Mouse (Mus musculus) fibroblast of lung, adult 2 months (primary cell): ENCODE results near the gene Tmem200a.
"Not testable (repeated sequence)": the region's sequence is repeated elsewhere in the genome, so short reads cannot be mapped to it uniquely, and the experiment has no call there.

Source experiments
- DNase-seq: peaks from one replicate; pipeline ENCODE4 v3.0.0-alpha.2; 2011; ENCODE audit warnings: low read depth

The Tmem200a gene

DNA sequence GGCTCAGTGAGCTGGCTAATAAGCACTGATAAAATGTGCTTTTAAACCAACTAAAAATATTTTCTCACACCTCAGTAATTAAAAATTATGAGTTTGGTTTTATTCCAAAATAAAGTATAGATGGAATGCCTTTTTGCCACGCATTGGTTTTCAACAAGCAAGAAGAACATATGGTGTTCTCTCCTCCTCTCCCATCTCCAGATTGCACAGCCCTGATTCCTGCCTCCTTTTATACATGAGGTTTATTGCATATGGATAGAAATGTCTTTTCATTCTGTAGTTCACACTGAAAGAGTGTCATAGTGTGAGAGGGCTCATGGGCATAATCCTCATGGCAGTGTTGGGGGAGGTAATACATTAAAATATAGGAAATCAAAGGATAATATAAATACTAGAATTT lies 96.2 kb downstream of the Tmem200a start:
- no peak for DNase-seq

DNA sequence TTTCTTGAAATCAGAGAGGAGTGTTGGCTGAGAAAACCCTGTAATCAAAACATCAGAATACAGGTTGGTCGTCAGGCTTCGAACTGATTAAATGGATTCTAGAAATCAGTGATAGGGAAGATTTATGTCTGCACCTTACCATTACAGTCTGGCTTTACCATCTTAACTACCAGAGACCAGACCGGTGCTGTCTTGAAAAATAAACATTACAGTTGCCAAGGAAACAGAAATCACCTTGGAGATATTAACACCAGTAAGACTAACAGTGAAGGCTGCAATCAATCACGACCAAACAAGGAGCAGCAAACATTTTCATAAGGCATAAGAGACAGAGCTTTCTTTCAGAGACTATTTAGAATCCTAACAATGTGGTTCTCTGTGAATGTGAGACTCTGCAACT lies 116.0 kb downstream of the Tmem200a start:
- DNase-seq, result no peak

DNA sequence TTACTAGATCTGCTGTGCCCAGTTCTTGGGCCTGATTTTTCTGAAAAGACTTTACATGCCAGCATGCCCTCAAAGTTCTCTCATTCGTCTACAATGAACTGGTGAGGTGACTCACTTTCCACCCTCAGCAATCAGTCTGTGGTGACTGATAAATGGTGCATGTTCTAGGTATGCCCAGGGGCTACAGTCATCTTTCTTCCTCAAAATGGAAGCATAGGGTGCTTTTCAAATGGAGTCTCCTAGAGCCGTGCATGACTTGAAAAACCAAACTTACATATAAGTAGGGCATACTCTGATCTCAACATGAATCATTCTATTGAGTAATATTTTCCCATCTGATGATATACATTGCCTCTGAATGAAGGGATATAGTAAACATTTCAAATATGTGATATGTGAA lies 117.8 kb downstream of the Tmem200a start:
- DNase-seq, result no peak

DNA sequence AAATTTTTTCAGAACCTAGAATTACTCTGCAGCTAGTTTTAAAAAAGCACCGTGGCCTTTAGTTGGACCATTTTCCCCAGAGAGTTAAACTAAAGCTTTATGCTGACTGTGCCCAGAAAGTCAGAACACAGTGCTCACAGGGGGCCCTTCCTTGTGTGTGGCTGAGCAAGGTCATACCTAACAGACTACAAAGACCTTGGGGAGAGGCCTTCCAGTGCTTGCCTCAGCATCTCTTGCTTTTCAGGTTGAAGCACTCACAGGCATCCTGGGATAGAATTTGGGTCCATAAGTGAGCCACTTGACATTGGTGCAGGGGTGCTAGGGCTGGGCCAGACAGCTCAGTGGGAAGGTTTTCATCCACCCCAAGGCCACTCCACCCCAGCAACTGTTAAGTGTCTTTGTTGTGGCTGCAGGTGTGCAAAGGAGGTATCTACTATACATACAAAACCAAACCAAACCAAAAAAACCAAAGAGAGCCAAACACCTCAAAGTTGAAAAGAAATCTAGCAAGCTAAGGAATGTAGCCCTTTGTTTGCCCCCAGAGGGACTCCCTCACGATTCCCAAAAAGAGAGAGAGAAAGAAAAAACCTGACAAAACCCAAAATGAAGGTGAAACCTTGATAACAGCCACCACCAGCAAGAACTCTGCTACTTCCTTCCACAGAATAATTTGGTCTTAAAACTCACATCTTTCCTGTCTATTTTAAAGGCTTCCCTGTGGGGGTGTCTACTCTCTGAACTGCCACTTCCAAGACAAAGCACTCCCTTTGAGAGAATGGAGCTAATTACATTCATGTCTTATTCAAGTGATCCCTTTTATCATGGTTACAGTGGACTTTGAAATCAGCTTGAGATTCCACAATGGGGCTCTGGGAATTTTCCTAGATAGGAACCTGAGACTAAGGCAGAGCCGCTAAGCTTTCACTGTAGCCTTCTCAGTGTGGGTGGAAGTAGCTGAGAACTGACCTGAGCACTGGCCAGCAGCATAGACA lies 119.8 kb downstream of the Tmem200a start:
- no peak for DNase-seq

DNA sequence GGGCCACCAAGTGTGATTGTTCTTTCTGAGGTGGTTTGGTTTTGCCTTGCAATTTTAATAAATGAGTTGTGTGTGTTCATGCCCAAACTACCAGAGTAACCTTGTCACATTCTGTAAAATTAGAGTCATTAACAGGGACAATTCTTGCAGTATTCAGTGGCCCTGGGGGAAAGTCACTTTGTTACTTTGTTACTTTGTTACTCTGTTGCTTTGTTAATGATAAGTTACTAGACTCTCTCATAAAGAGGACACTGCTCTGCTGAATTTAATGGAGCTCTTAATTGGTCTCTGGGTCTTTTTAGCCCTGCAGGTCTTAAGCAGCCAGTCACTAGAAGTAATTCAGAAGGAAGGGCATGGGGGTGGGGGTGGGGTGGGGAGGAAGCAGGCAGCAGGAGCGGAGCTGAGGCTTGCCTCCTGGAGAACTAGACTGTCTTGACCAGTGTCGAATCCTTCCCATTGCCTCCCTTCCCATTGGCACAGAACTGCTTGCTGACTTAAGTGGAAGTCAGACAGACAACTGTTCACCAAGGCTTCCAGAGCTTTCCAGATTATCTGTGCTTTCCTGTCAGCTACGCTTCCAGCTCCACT lies 124.1 kb downstream of the Tmem200a start:
- DNase-seq, result no peak

DNA sequence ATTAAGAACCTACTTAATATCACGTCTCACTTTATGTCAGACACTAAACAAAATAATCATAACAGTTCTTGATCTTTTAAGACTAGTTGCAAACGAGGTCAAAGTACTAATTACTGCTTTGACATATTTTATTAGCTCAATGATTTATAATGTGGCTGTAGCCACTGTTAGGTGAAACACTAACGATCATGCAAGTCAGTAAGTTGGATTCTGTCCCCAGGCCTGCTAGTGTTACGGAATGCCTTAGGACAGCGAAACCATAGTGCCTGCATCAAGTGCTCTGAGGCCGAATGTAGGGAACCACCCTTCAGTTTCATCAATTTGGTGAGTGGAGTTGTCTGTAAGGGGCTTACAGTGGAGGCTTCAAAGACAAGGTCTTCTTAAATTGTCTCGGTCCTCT lies 126.0 kb downstream of the Tmem200a start:
- no peak for DNase-seq

DNA sequence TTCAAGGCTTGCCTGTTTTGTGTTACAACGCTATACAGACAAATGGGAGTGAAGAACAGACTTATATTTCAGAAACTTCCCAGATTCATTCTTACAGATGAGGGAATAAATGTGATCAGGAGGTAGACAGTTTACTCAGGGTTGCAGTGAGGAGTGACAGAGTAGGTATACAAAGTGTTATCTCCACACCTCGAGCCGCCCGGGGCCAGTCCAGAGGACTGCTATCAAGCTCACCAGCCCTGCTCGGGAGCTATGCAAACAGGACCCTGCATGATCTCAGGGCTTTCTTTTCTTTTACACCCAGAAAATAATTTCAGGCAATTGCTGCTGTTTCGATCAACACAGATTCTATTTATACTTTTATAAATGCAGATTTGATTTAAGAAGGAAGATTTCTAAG lies 126.7 kb downstream of the Tmem200a start:
- DNase-seq, result no peak

DNA sequence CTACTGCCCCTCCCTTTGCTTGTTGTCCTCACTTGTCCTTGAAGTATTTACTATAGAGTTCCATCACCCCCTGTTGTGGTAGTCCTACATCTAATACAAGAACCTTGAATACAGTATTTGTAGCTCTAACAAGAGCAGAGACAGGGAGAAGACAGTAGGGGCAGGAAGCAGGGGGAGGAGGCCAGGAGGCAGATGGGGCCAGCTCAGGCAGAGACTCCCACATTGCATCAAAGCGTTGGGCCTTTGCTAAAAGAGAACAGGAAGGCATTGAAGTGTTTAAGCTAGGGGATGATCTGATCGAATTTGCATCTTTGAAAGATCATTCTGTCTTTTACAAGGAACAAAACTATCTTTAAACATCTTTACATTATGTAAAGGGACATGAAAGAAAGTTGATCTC lies 133.0 kb downstream of the Tmem200a start:
- no peak for DNase-seq

DNA sequence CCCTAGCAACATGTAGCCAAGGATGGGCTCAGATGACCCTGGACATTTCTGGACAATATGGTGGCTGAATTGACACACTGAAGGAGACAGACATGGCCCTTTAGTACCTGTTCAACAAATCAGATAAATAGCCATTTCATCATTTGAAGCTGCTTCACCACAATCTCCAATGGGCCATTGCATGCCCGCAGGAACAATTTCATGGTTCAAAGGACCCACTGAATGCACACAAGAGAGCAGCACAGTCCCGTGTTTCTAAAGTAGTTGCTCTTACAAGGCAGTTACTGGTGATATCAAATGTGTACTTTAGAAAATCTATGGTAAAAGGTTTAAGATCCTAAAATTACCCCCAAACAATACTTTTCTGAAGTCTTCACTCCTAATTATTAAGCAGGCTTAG lies 134.2 kb downstream of the Tmem200a start:
- DNase-seq, result no peak

DNA sequence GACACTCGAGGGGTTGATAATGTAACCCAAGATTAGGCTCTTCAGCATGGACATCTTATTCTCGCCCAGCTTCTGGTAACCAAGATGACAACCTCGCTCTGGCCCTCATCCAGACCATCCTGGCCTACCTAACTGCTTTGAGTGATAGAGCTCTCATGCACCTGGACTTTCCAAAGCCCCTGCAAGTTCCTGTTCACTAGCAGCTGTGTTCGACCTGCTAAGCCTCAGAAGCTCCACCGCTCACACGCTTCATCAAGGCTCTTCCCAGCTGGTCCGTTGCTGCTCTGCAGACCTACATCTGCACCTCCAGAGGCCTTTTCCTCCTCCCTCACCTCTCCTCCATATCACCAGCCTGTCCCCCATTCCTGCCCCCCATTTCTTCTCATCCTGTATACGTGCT lies 147.1 kb downstream of the Tmem200a start:
- DNase-seq, result no peak

DNA sequence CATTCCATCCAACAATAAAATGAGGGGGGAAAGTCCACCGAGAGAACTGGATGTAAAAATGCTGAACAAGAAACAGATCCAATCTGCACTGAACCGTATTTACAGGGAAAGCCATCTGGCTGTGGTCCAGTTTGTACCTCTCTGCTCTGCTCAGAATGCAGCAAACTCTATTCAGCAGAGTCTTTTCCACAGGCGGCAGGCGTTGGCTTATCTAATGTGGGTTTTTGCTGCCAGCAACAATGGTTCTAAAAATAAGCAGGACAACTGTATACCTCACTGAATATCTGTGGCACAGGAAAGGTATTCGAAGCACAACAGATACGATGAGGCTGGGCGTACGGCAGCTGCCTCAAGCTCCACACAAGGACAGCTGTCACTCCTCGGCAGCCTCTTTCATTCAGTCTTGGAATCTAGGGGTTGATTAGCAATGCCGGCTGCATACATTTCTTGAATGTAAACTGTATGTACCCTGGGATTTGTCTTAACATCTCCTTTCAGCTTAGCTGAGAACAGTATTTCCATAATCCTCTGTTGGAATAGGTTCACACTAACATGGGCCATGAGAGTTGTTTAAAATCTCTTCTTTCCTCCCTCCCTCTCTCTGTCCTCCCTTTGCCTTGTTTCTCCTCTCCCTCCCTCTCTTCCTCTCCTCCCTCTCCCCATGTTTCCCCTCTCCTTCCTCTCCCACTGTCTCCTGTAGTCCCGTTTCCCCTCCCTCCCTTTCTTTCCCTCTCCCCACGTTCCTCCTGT lies 149.3 kb downstream of the Tmem200a start:
- no peak for DNase-seq

DNA sequence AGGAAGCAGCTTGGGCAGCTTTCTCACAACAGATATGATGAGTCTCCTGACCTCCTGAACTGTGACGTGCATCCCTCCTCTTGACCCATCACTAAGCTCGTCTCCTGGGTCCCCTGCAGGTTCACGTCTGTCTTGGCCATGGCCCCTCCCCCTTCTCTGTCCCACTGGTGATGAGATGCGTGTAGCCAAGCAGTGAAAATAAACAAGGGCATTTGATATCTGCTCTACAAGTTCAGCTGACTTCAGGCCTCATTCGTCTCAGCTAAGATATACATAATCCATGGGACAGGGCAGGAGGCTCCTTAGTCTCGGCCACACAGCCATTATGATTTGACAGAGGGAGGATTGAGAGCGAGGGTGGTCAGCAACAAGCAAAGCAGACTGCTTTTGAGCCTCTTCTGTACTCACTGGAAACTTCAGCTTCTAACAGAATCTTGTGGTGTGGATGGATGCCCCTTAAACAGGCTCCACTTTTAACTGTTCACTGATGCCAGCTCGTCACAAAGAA lies 149.9 kb downstream of the Tmem200a start:
- no peak for DNase-seq

DNA sequence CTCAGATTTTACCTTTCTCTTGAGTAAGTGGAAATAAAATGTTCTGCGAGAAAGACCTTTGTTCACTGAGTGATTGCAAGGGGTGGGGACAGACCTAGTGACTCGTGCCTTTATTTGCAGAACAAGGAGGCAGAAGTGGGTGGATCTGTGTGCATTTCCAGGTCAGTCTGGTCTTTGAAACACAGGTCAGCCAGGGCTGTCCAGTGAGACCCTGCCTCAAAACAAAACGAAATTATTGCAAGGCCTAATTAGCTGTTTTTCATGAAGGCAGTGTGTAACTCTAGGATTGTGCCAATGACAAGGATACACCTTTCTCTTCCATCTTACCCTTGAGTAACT lies 150.4 kb downstream of the Tmem200a start:
- no peak for DNase-seq

DNA sequence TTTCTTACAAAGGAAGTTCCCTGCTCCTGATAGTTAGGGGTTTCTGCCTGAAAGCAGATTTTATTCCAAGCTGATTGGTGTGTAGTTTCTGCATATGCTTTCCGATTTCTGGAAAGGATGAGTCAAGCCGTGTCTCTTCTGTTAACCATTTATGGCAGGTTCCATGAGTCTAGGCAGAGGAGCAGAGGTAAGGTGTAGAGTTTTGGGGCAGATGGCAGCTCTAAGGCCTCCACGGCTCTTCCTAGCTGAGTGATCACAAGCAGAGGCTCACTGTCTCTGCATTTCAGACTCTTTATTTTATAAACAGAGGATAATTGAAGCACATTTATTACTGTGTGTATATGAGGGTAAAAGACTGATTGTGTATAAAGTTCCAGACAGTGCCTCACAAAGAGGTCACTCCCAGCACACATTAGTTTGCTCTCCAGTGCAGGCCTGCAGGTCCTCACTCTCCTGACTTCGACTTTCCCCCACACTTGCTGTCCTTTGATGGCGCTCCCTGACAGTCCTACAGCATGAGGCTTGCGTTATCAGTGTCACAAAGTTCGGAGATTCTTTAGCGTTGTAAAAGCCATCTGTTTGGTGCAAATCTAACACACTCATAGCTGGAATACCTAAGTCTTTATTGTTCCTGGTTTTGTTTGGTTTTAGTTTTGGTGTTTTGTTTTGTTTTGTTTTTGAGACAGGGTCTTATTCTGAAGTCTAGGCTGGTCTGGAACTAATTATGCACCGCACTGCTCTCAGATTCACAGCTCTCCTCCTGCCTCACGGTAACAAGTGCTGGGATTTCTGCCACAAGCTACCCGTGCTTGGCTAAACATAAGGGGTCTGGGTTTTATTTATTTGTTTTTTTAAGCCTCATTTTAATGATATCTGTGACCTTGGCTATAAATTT lies 151.1 kb downstream of the Tmem200a start:
- DNase-seq, result no peak

DNA sequence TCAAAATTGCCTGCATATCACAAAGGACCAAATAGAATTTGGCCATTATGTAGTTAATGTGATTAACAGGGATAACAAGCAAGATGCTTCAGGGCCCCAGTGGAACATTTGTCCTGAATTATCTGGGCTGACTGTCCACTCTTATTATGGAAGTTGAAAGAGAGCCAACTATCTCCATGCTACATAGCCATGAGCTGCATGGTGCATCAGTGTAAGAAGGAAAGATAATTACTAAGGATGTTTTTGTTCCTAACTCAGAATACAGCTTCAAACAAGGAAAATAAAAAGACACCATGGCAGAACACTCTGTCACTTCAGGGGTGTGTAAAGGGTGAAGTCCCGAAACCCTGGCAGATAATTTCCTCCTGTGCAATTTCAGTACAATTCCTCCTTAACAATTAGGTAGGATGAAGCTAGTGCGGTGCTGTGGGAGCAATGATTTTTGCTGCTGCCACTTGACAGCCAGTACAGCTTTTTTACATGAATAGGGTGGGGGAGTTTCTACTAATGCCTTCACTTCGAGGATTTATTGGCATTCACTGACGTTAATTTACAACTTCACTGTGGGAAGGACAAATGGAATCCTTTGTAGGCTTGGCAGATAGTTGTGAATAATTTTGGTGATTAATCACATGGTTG lies 158.1 kb downstream of the Tmem200a start:
- DNase-seq, result no peak

DNA sequence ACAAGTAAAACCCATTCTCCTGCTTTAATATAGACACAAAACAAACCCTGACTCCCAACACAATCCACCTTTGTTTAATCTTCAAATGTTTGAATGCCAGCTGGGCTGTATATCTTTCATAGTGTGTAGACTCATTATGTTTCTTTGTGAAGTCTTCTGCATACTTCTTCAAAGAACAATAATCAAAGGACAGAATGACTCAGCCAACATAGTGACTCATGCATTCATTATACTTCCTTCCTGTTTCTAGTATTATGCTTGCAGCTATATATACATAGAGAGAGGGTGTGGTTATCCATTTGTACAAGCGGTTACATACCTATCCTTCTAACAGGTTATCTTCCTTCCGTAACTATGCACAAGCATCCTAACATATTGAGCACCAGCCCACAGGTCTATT lies 160.7 kb downstream of the Tmem200a start:
- no peak for DNase-seq

DNA sequence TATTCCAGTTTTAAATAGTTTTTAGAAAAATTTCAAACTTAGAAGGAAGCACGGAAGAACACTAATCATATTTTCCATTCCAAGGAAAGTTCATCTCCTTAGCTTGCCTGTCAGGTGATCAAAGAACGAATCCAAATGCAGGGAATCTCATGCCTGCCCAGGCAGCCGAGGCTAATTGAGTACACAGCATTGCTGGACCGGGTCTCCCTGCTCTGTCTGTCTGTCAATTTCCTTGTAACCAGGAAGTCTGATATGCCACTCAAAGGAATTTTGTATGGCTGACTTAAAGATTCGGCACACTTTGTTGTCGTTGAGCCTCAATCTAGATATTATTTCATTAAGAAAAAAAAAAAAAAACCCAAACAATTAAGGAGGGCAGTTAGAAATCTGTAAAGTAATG lies 168.6 kb downstream of the Tmem200a start:
- no peak for DNase-seq

DNA sequence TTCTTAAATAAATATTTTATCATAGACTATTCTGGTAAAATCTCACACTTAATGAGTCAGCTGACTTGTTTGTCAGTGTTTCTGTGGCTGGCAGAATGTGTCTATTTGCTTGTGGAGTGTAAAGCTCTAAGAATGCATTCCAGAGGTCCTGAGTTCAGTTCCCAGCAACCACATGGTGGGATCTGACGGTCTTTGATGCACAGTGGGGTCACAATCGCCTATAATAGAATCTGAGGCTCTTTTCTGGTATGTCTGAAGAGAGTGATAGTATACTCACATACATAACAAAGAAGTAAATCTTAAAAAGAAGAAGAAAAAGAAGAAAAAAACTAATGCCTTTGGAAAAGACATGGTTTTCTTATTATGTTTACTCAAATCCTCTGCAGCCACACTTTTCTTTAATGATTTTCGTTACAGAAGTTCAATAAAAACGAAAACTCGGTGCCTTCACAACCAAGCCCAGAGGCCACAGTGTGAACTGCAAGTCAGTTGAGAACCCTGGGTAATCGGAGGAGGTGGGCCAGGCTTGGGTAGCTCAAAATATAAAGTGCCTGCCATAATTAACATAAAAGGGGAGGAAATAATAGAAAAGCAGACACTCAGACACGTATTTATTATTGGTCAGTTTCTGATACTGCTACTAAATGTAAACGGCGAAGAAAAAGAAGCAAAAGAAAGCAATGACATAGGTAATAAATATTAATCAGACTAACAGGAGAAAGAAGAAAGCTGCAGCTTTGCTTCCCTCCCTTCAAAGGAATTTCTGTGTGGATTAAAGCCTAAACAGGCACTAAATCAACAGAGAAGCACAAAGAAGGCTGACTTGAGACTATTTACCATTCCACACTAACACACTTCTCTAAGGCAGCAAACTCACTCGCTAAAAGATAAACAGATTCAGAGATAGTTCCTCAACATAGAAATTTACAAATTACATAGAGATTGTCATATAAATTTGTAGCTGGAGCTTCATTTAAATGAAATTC lies 170.5 kb downstream of the Tmem200a start:
- no peak for DNase-seq

DNA sequence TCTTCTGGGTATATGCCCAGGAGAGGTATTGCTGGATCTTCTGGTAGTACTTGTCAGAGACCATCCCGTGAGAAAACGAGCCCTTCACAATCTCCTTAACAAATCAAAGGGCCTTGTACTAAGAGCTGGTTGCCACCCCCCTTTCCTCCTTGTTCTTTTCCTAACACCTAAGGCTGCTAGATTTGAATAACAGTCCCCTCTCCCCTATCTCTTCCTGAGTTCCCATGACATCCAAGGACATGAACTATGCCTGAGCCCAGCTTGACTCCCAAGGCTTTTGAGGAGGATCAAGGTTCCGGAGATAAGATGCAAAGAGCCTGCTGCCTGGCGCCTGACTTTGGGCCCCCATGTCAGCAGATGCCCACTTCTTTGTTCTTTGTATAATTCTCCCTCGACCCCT lies 184.7 kb downstream of the Tmem200a start:
- DNase-seq, result not testable (repeated sequence)

DNA sequence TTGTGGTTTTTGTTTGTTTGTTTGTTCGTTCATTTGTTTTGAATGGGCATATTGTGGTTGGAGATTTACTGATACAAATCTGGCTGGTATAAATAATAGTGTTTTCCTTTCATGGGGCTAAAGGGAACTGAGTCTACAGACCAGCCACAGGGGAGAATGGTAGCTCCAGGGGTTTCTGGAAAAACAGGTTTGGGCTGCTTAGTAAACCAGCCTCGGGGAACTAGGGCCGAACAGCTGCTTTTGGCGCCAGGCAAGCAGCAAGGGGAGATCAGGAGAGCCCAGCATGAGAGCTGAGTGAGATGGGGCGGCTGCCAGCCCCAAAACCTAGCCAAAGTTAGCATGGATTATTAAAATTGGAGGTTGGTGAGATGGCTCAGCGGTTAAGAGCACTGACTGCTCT lies 191.6 kb downstream of the Tmem200a start:
- DNase-seq, result no peak
